Mouse (Mus musculus) ES-E14 (cell line): ENCODE measurements at regions not wholly inside any gene's neighbourhood (a gene's known extent, or its start where the extent isn't known, plus 50 kb on each side); places are given as distances from the start of the nearest gene placed in this dataset.

Experiments
- MAFK ChIP-seq: IDR thresholded peaks from 2 replicates; pipeline ENCODE4 v1.6.1; 2014; ENCODE audit warnings: mild to moderate bottlenecking, low read depth, low read length, inconsistent platforms; ENCODE audit not compliant: insufficient read depth
- ZC3H11A ChIP-seq: IDR thresholded peaks from 2 replicates; pipeline ENCODE4 v1.6.1; 2012; ENCODE audit warnings: low read depth, mild to moderate bottlenecking, inconsistent platforms, low read length, borderline replicate concordance

GRCm38 (mm10) chr14:80492043-80492900 lies 508.4 kb downstream of the Olfm4 start:
- no peak for TF ChIP-seq MAFK
- no peak for TF ChIP-seq ZC3H11A
